Mouse (Mus musculus) neural tube, embryonic 11.5 days (tissue): ENCODE results near the gene Gcnt4. TPM values are rescaled to one million over a fixed set of nuclear protein-coding genes. Genes with fewer than 3 reads are reported as not detected.

Experiments used
- ATAC-seq: fragments of 200-750 bp; cut with Nextera tagmentation; 2 replicates; pipeline ENCODE4 v1.8.0; 2017; ENCODE audit warnings: moderate number of reproducible peaks, mild to moderate bottlenecking, moderate TSS enrichment, moderate library complexity; ENCODE audit not compliant: insufficient read depth, low FRiP score, low TSS enrichment
- DNase-seq: peaks from one replicate; pipeline ENCODE4 v3.0.0-alpha.2; 2015; ENCODE audit warnings: low spot score
- H3K27ac ChIP-seq: fragments of 300-500 bp; sonication (generic); 2 replicates; pipeline ENCODE4 v1.5.1; 2014; ENCODE audit warnings: low read depth, mild to moderate bottlenecking, low read length
- H3K27me3 ChIP-seq: fragments of 300-500 bp; sonication (generic); 2 replicates; pipeline ENCODE4 v1.6.1; 2014; ENCODE audit warnings: mild to moderate bottlenecking, low read length, mixed read lengths; ENCODE audit not compliant: control insufficient read depth, insufficient read depth
- H3K36me3 ChIP-seq: fragments of 300-500 bp; sonication (generic); 2 replicates; pipeline ENCODE4 v1.6.1; 2014; ENCODE audit warnings: mild to moderate bottlenecking, low read length, moderate library complexity, mixed read lengths; ENCODE audit not compliant: control insufficient read depth, insufficient read depth
- H3K4me1 ChIP-seq: fragments of 300-500 bp; sonication (generic); 2 replicates; pipeline ENCODE4 v1.6.1; 2014; ENCODE audit warnings: low read length, mixed read lengths; ENCODE audit not compliant: control insufficient read depth, insufficient read depth
- H3K4me2 ChIP-seq: fragments of 300-500 bp; sonication (generic); 2 replicates; pipeline ENCODE4 v1.6.1; 2014; ENCODE audit warnings: low read depth, mild to moderate bottlenecking, moderate library complexity
- H3K4me3 ChIP-seq: fragments of 300-500 bp; sonication (generic); 2 replicates; pipeline ENCODE4 v1.5.1; 2014; ENCODE audit warnings: low read depth, low read length
- H3K9ac ChIP-seq: fragments of 300-500 bp; sonication (generic); 2 replicates; pipeline ENCODE4 v1.6.1; 2014; ENCODE audit warnings: mild to moderate bottlenecking, low read length
- H3K9me3 ChIP-seq: fragments of 300-500 bp; sonication (generic); 2 replicates; pipeline ENCODE4 v1.6.1; 2016; ENCODE audit warnings: low read length; ENCODE audit not compliant: control insufficient read depth
- WGBS: fragments of 180-500 bp; shearing (Covaris S2); extraction: QIAGEN DNeasy Blood & Tissue Kit; methylation state at CpG from one replicate; pipeline ENCODE4 v1.1.7; 2014; 5-methylcytosine and 5-hydroxymethylcytosine counted together
- polyA plus RNA-seq: library from polyadenylated mRNA; unstranded; fragments of >200 nt; fragmentation: Nextera tagmentation; extraction: Ambion mirVana; gene quantifications from 2 replicates; pipeline ENCODE4 v1.2.1, GENCODE M21; 2014

Gene Gcnt4
- polyA plus RNA-seq, 1 experiment from 2014 or later = 0.32 TPM

- Histone ChIP-seq H3K4me2 (no peak overlapping the region), H3K9me3 (no peaks in the 10 kb centered on the region), H3K9ac (no peak overlapping the region), H3K36me3 (no peaks in the 10 kb centered on the region), H3K4me1 (no peaks in the 10 kb centered on the region), H3K27me3 (no peaks in the 10 kb centered on the region), H3K4me3 (no peak overlapping the region), H3K27ac (no peak overlapping the region)
- DNase-seq = no peak
- ATAC-seq = no peak
These were observed 56.1 kb downstream of the Gcnt4 start for GRCm38 (mm10) chr13:96980561-96980960.

- no peaks in the 10 kb centered on the region for H3K9me3 ChIP-seq
- H3K27ac ChIP-seq = no peak overlapping the region
- H3K9ac ChIP-seq = no peak overlapping the region
- 66% methylated on average over 26 of the region's 26 CpGs for WGBS
- H3K4me3 ChIP-seq = no peak overlapping the region
- no peak overlapping the region for H3K4me2 ChIP-seq
- H3K27me3 ChIP-seq = no peaks in the 10 kb centered on the region
- H3K4me1 ChIP-seq = no peaks in the 10 kb centered on the region
- DNase-seq = no peak
- H3K36me3 ChIP-seq = no peaks in the 10 kb centered on the region
- ATAC-seq = no peak
These were observed 59.0 kb downstream of the Gcnt4 start for GRCm38 (mm10) chr13:96983251-96984126.

GRCm38 (mm10) chr13:96984688-96985087, 60.2 kb downstream of the Gcnt4 start:
- Histone ChIP-seq H3K36me3 (no peaks in the 10 kb centered on the region), H3K27me3 (no peaks in the 10 kb centered on the region), H3K9me3 (no peaks in the 10 kb centered on the region), H3K9ac (no peak overlapping the region), H3K4me3 (no peak overlapping the region), H3K4me2 (no peak overlapping the region), H3K27ac (no peak overlapping the region), H3K4me1 (no peaks in the 10 kb centered on the region)
- no peak for ATAC-seq
- no peak for DNase-seq
- WGBS = 79% methylated on average over 5 of the region's 5 CpGs

GRCm38 (mm10) chr13:96985599-96986275, 61.2 kb downstream of the Gcnt4 start:
- ATAC-seq (no peak), DNase-seq (no peak)
- H3K4me3 ChIP-seq = no peak overlapping the region
- no peaks in the 10 kb centered on the region for H3K9me3 ChIP-seq
- H3K27me3 ChIP-seq = no peaks in the 10 kb centered on the region
- H3K36me3 ChIP-seq = no peaks in the 10 kb centered on the region
- no peak overlapping the region for H3K27ac ChIP-seq
- no peaks in the 10 kb centered on the region for H3K4me1 ChIP-seq
- H3K9ac ChIP-seq = no peak overlapping the region
- H3K4me2 ChIP-seq = no peak overlapping the region
- 68% methylated on average over 12 of the region's 12 CpGs for WGBS

GRCm38 (mm10) chr13:96989129-96989528, 64.6 kb downstream of the Gcnt4 start:
- H3K36me3 ChIP-seq = no peaks in the 10 kb centered on the region
- DNase-seq (no peak), ATAC-seq (no peak)
- H3K27me3 ChIP-seq = no peaks in the 10 kb centered on the region
- H3K4me2 ChIP-seq = no peak overlapping the region
- WGBS = 96% methylated on average over 16 of the region's 16 CpGs
- H3K4me3 ChIP-seq = no peak overlapping the region
- H3K4me1 ChIP-seq = no peaks in the 10 kb centered on the region
- H3K27ac ChIP-seq = no peak overlapping the region
- H3K9ac ChIP-seq = no peak overlapping the region
- H3K9me3 ChIP-seq = no peaks in the 10 kb centered on the region

- Histone ChIP-seq H3K27me3 (no peaks in the 10 kb centered on the region), H3K4me1 (no peaks in the 10 kb centered on the region), H3K9me3 (no peaks in the 10 kb centered on the region), H3K27ac (no peak overlapping the region), H3K9ac (no peak overlapping the region), H3K36me3 (no peaks in the 10 kb centered on the region), H3K4me2 (no peak overlapping the region), H3K4me3 (no peak overlapping the region)
- WGBS = 90% methylated on average over 3 of the region's 3 CpGs
- no peak for DNase-seq
- ATAC-seq = no peak
These were observed 65.6 kb downstream of the Gcnt4 start for GRCm38 (mm10) chr13:96990045-96990444.

- WGBS = 88% methylated on average over 14 of the region's 14 CpGs
- no peak for ATAC-seq
- H3K4me1 ChIP-seq = no peaks in the 10 kb centered on the region
- no peak overlapping the region for H3K4me2 ChIP-seq
- H3K9me3 ChIP-seq = no peaks in the 10 kb centered on the region
- no peak for DNase-seq
- no peak overlapping the region for H3K4me3 ChIP-seq
- no peaks in the 10 kb centered on the region for H3K36me3 ChIP-seq
- H3K27ac ChIP-seq = no peak overlapping the region
- H3K27me3 ChIP-seq = no peaks in the 10 kb centered on the region
- H3K9ac ChIP-seq = no peak overlapping the region
These were observed 66.2 kb downstream of the Gcnt4 start for GRCm38 (mm10) chr13:96990561-96991265.

GRCm38 (mm10) chr13:96993291-96993989, 69.0 kb downstream of the Gcnt4 start:
- no peak overlapping the region for H3K9ac ChIP-seq
- H3K27me3 ChIP-seq = no peaks in the 10 kb centered on the region
- H3K4me3 ChIP-seq = no peak overlapping the region
- ATAC-seq = no peak
- H3K4me2 ChIP-seq = no peak overlapping the region
- 42% methylated on average over 8 of the region's 8 CpGs for WGBS
- DNase-seq = no peak
- no peak overlapping the region for H3K27ac ChIP-seq
- no peaks in the 10 kb centered on the region for H3K4me1 ChIP-seq
- no peaks in the 10 kb centered on the region for H3K9me3 ChIP-seq
- H3K36me3 ChIP-seq = no peaks in the 10 kb centered on the region
